Mouse (Mus musculus): ENCODE results near the gene Paxip1.

DNA sequence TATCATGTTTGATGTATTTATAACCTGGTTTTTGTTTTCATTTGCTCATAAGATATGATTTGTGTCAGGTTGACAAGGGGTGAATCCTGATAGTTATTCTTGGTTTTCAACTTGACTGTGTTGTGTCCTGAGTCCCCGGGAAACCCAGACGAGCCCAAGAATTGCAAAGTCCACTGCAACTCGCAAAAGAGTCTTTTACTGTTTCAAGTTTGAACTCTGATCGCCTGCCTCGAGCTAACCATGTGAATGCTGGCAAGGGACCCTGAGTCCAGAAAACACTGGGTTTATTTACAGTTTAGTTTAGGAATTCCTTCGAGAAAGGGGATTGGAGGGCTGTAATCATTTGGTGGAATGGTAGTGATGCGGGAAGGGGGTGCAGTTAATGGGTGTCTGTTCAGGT, 36.5 kb upstream of the Paxip1 start:
- TF ChIP-seq TCF12 (IDR thresholded peaks at IDR 0.05; ENCODE audit: insufficient read depth, poor library complexity, severe bottlenecking) (no peak), E2F4 (IDR thresholded peaks at IDR 0.05; ENCODE audit: insufficient read depth) (no peak)
